Mouse (Mus musculus): ENCODE data around the gene Olfr1404. TPM values are rescaled to one million over a fixed set of nuclear protein-coding genes. Genes with fewer than 3 reads are reported as not detected.

Olfr1404 gene
- polyA plus RNA-seq, 1 experiment from 2014 or later, result not detected

- Histone ChIP-seq H3K36me3 (ENCODE audit: control insufficient read depth, insufficient read depth) (no peaks in the 10 kb centered on the region), H3K4me2 (ENCODE audit: low read depth, low read length) (no peak overlapping the region), H3K27ac (ENCODE audit: low read length) (no peak overlapping the region), H3K4me3 (ENCODE audit: low read depth, low read length) (no peak overlapping the region), H3K9ac (ENCODE audit: low read depth, low read length) (no peak overlapping the region), H3K4me1 (ENCODE audit: control insufficient read depth, low read depth, low read length) (no peaks in the 10 kb centered on the region), H3K9me3 (replicated peaks; ENCODE audit: control insufficient read depth, low read length) (no peaks in the 10 kb centered on the region), H3K27me3 (ENCODE audit: control insufficient read depth, insufficient read depth, low read depth, low read length) (no peaks in the 10 kb centered on the region)
- ATAC-seq (ENCODE audit: low read depth), result no peak
- 67% methylated on average over 3 of the region's 3 CpGs for WGBS (ENCODE audit: insufficient replicate concordance)
Measured at GRCm38 (mm10) chr1:173249888-173250287, 37.7 kb downstream of the Olfr1404 start.

- H3K4me1 ChIP-seq (ENCODE audit: control insufficient read depth, low read depth, low read length), result no peaks in the 10 kb centered on the region
Measured at GRCm38 (mm10) chr1:173265701-173266100, 53.5 kb downstream of the Olfr1404 start, which contains the start of gene Olfr418. Olfr418 (plus strand) TSS chr1:173266001.

More at GRCm38 (mm10) chr1:173265701-173266100, 53.5 kb downstream of the Olfr1404 start, which contains the start of gene Olfr418:
- no peaks in the 10 kb centered on the region for H3K27me3 ChIP-seq (ENCODE audit: control insufficient read depth, insufficient read depth, low read depth, low read length)
- no peaks in the 10 kb centered on the region for H3K36me3 ChIP-seq (ENCODE audit: control insufficient read depth, insufficient read depth)
- no peak within 1 kb of the TSS for H3K9ac ChIP-seq (ENCODE audit: low read depth, low read length)
- no peak within 1 kb of the TSS for H3K4me3 ChIP-seq (ENCODE audit: low read depth, low read length)
- ATAC-seq (ENCODE audit: low read depth), result no peak
- H3K4me2 ChIP-seq (ENCODE audit: low read depth, low read length), result no peak within 1 kb of the TSS
- H3K27ac ChIP-seq (ENCODE audit: low read length), result no peak within 1 kb of the TSS
- no peaks in the 10 kb centered on the region; the same call in 1 of the 2 replicates for H3K9me3 ChIP-seq (replicated peaks; ENCODE audit: control insufficient read depth, low read length)

Other genes with a start within 250 kb of the Olfr1404 start
- gene Olfr1408, start 75.0 kb upstream of the Olfr1404 start, polyA plus RNA-seq (2015; fragmentation: Nextera tagmentation; extraction: Ambion mirVana), result not detected in 2 replicates
- gene Olfr1406, start 21.8 kb upstream of the Olfr1404 start, polyA plus RNA-seq (2015; fragmentation: Nextera tagmentation; extraction: Ambion mirVana), result not detected in 2 replicates
- not detected in 2 replicates for gene Olfr218, start 14.6 kb upstream of the Olfr1404 start, polyA plus RNA-seq (2015; fragmentation: Nextera tagmentation; extraction: Ambion mirVana)
- 0.20 and 0.21 TPM in 2 replicates for gene Fcer1a, start 14.8 kb downstream of the Olfr1404 start, polyA plus RNA-seq (2015; fragmentation: Nextera tagmentation; extraction: Ambion mirVana)
- not detected in 2 replicates for gene Olfr418, start 53.6 kb downstream of the Olfr1404 start, polyA plus RNA-seq (2015; fragmentation: Nextera tagmentation; extraction: Ambion mirVana)
- gene Mptx2, start 65.4 kb downstream of the Olfr1404 start, polyA plus RNA-seq (2015; fragmentation: Nextera tagmentation; extraction: Ambion mirVana), result not detected in 2 replicates
- gene Ackr1, start 121.4 kb downstream of the Olfr1404 start, polyA plus RNA-seq (2015; fragmentation: Nextera tagmentation; extraction: Ambion mirVana), result 69.3 and 71.7 TPM in 2 replicates
- gene Aim2, start 138.5 kb downstream of the Olfr1404 start, polyA plus RNA-seq (2015; fragmentation: Nextera tagmentation; extraction: Ambion mirVana), result 3.6 and 3.8 TPM in 2 replicates
- gene Cadm3, start 155.3 kb downstream of the Olfr1404 start, polyA plus RNA-seq (2015; fragmentation: Nextera tagmentation; extraction: Ambion mirVana), result 1.7 and 1.8 TPM in 2 replicates